Mouse (Mus musculus): ENCODE measurements around the gene Fxr2.

DNA sequence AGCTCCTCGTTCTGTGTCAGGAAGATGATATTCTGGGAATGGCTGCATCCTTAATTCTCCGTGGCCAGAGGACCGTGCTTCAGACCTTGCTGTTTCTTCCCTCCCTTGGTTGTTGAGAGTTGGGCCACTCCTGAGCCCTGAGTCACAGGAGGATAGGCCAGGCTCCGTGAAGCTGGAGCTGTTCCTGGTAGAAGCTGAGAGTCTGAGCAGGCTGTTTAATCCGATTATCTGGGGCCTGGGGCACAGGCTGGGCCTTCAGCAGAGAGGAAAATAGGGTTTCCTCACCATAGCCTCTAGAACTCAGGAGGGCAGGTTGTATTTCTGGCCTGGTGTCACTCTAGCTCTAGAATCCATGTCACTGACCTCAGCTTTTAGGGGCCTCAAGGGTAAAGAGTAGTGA, 20.6 kb downstream of the Fxr2 start:
- no peak for TF ChIP-seq CTCF (IDR thresholded peaks at IDR 0.05; ENCODE audit: extremely low read depth, insufficient read depth, low read length)
- TF ChIP-seq POLR2A (IDR thresholded peaks at IDR 0.05; ENCODE audit: extremely low read depth, insufficient read depth, low read length) = no peak

Data from cortical plate, adult 2 months (tissue).